Mouse (Mus musculus): ENCODE results near the gene Ankrd54.

DNA sequence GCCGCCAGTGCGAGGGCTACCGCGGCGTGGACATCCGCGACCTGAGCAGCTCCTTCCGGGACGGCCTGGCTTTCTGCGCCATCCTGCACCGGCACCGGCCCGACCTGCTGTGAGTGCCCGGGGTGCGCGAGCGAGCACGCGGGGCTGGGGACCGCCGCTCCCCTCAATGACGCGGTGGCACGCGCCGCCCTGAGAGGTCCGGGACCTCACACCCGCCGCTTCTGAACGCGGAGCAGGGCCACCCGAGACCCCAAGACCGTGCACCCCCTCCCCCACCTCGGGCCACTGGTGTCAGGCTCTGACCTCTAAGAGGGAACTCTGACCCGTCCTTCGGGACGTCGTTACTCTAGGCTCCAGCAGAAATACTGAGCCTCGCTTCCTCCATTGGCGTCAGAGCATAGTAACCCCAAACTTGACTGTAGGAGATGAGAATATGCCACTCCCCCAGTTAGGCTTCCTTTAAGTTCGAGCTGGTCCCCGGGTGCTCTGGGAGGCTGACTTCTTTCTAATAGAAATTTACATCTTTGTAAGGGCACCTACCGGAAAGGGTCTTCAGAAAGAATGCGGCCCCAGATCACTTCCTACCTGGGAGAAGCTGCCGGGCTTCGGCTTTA lies 46.7 kb upstream of the Ankrd54 start:
- TF ChIP-seq CTCF (IDR thresholded peaks at IDR 0.05; ENCODE audit: low read depth) (no peak), EP300 (IDR thresholded peaks at IDR 0.05; ENCODE audit: low read depth) (no peak)
